Mouse (Mus musculus): ENCODE data around the gene Rrp36. TPM values are rescaled to one million over a fixed set of nuclear protein-coding genes. Genes with fewer than 3 reads are reported as not detected.

Rrp36 gene
- polyA plus RNA-seq, 2 experiments from 2014 or later = 47.2 to 62.6 TPM

Other genes starting within 250 kb of the Rrp36 start
- not detected for gene Crip3, start 245.4 kb downstream of the Rrp36 start, polyA plus RNA-seq (2017; shearing (Covaris generic))
- gene Slc22a7, start 235.9 kb downstream of the Rrp36 start, polyA plus RNA-seq (2017; shearing (Covaris generic)) = not detected
- gene Ttbk1, start 186.7 kb downstream of the Rrp36 start, polyA plus RNA-seq (2017; shearing (Covaris generic)) = under 1 TPM; 0.24 to 0.55 TPM
- 1 to 10 TPM; 6.4 to 6.9 TPM for gene Dnph1, start 177.6 kb downstream of the Rrp36 start, polyA plus RNA-seq (2017; shearing (Covaris generic))
- 1 to 10 TPM; 4.2 to 5.6 TPM for gene Cul9, start 128.0 kb downstream of the Rrp36 start, polyA plus RNA-seq (2017; shearing (Covaris generic))
- gene Srf, start 118.2 kb downstream of the Rrp36 start, polyA plus RNA-seq (2017; shearing (Covaris generic)) = 1 to 10 TPM; 7.3 to 8.2 TPM
- gene Ptk7, start 44.8 kb downstream of the Rrp36 start, polyA plus RNA-seq (2017; shearing (Covaris generic)) = not detected
- gene Klc4, start 28.3 kb downstream of the Rrp36 start, polyA plus RNA-seq (2017; shearing (Covaris generic)) = 10 to 100 TPM; 13.6 to 14.7 TPM
- 10 to 100 TPM; 57.0 to 65.9 TPM for gene Mrpl2, start 28.1 kb downstream of the Rrp36 start, polyA plus RNA-seq (2017; shearing (Covaris generic))
- 1 to 10 TPM; 3.3 to 5.9 TPM for gene Cul7, start 24.0 kb downstream of the Rrp36 start, polyA plus RNA-seq (2017; shearing (Covaris generic))
- 100 to 1,000 TPM; 185 to 202 TPM for gene Mea1, start 4.4 kb upstream of the Rrp36 start, polyA plus RNA-seq (2017; shearing (Covaris generic))
- gene Klhdc3, start 6.6 kb upstream of the Rrp36 start, polyA plus RNA-seq (2017; shearing (Covaris generic)) = 10 to 100 TPM; 22.1 to 25.8 TPM
- 10 to 100 TPM; 19.7 to 31.4 TPM for gene Ppp2r5d, start 30.8 kb upstream of the Rrp36 start, polyA plus RNA-seq (2017; shearing (Covaris generic))
- gene Pex6, start 37.1 kb upstream of the Rrp36 start, polyA plus RNA-seq (2017; shearing (Covaris generic)) = 1 to 10 TPM; 5.0 to 7.2 TPM
- not detected for gene Gnmt, start 54.8 kb upstream of the Rrp36 start, polyA plus RNA-seq (2017; shearing (Covaris generic))
- gene Cnpy3, start 77.9 kb upstream of the Rrp36 start, polyA plus RNA-seq (2017; shearing (Covaris generic)) = 10 to 100 TPM; 24.4 to 25.5 TPM
- gene Ptcra, start 89.4 kb upstream of the Rrp36 start, polyA plus RNA-seq (2017; shearing (Covaris generic)) = under 1 TPM in 1 of 2 experiments, not detected in 1; 0.49 TPM
- gene 2310039H08Rik, start 98.3 kb upstream of the Rrp36 start, polyA plus RNA-seq (2017; shearing (Covaris generic)) = 10 to 100 TPM; 16.1 to 18.9 TPM
- gene Rpl7l1, start 108.3 kb upstream of the Rrp36 start, polyA plus RNA-seq (2017; shearing (Covaris generic)) = 100 to 1,000 TPM; 159 to 205 TPM
- gene Bicral, start 184.1 kb upstream of the Rrp36 start, polyA plus RNA-seq (2017; shearing (Covaris generic)) = 10 to 100 TPM; 10.8 to 11.9 TPM
- gene Tbcc, start 216.3 kb upstream of the Rrp36 start, polyA plus RNA-seq (2017; shearing (Covaris generic)) = 1 to 10 TPM; 8.4 to 9.1 TPM
- not detected for gene Prph2, start 236.1 kb upstream of the Rrp36 start, polyA plus RNA-seq (2017; shearing (Covaris generic))